Mouse (Mus musculus) cortical plate, adult 2 months (tissue): ENCODE results near the gene Prdm10.

Experiments used
- CTCF ChIP-seq: fragments of 200-500 bp; IDR thresholded peaks from 2 replicates; pipeline ENCODE4 v1.5.1; 2011; ENCODE audit warnings: mild to moderate bottlenecking, control low read depth, low read length; ENCODE audit not compliant: insufficient read depth; ENCODE audit errors: extremely low read depth
- POLR2A ChIP-seq: fragments of 200-500 bp; IDR thresholded peaks from 2 replicates; pipeline ENCODE4 v1.6.1; 2011; ENCODE audit warnings: mild to moderate bottlenecking, low read length, control low read depth; ENCODE audit not compliant: insufficient read depth; ENCODE audit errors: extremely low read depth

DNA sequence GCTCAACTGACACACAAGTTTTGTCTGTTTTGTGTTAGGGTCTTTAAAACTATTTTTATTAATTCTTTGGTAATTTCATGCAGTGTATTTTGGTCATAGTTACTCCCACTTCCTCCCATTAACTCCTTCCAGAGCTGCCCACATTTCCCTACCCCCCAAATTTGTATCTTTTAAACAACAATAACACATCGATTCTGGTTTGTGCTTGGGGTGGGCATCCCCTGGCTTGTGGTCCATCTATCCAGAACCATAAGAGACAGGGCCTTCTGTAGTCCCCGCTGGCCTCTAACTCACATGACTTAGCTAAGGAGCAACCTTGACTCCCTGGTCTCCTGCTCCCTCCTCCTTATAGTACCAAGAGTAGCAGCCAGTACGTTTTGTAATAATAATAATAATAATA lies 50.5 kb downstream of the Prdm10 start:
- TF ChIP-seq CTCF (no peak), POLR2A (no peak)
